Mouse (Mus musculus) heart, postnatal 0 days (tissue): ENCODE measurements around the gene Mri1. TPM values are rescaled to one million over a fixed set of nuclear protein-coding genes. Genes with fewer than 3 reads are reported as not detected.

Experiments used
- ATAC-seq: fragments of 200-750 bp; cut with Nextera tagmentation; 2 replicates; pipeline ENCODE4 v1.8.0; 2017; ENCODE audit warnings: low read depth, moderate number of reproducible peaks, moderate library complexity; ENCODE audit not compliant: insufficient read depth
- DNase-seq: peaks from one replicate; pipeline ENCODE4 v3.0.0-alpha.2; 2016; ENCODE audit warnings: low spot score
- H3K27ac ChIP-seq: fragments of 300-500 bp; sonication (generic); 2 replicates; pipeline ENCODE4 v1.5.1; 2014; ENCODE audit warnings: low read depth, mild to moderate bottlenecking
- H3K27me3 ChIP-seq: fragments of 300-500 bp; sonication (generic); 2 replicates; pipeline ENCODE4 v1.6.1; 2014; ENCODE audit warnings: low read length, mixed read lengths; ENCODE audit not compliant: control insufficient read depth, insufficient read depth
- H3K36me3 ChIP-seq: fragments of 300-500 bp; sonication (generic); replicated peaks from 2 replicates; pipeline ENCODE4 v1.6.1; 2014; ENCODE audit warnings: low read length, mixed read lengths; ENCODE audit not compliant: control insufficient read depth, insufficient read depth
- H3K4me1 ChIP-seq: fragments of 300-500 bp; sonication (generic); 2 replicates; pipeline ENCODE4 v1.6.1; 2014; ENCODE audit warnings: antibody characterized with exemption; ENCODE audit not compliant: control insufficient read depth, insufficient read depth
- H3K4me2 ChIP-seq: fragments of 300-500 bp; sonication (generic); 2 replicates; pipeline ENCODE4 v1.6.1; 2014; ENCODE audit warnings: low read depth, mild to moderate bottlenecking, low read length, moderate library complexity
- H3K4me3 ChIP-seq: fragments of 300-500 bp; sonication (generic); 2 replicates; pipeline ENCODE4 v1.5.1; 2014; ENCODE audit warnings: low read depth, low read length
- H3K9ac ChIP-seq: fragments of 300-500 bp; sonication (generic); replicated peaks from 2 replicates; pipeline ENCODE4 v1.6.1; 2014; ENCODE audit warnings: low read depth, low read length, mixed read lengths
- H3K9me3 ChIP-seq: fragments of 300-500 bp; sonication (generic); replicated peaks from 2 replicates; pipeline ENCODE4 v1.6.1; 2016; ENCODE audit warnings: low read length; ENCODE audit not compliant: control insufficient read depth
- CTCF ChIP-seq: IDR thresholded peaks from 2 replicates; pipeline ENCODE4 v1.5.1; 2016; ENCODE audit warnings: antibody characterized with exemption, control low read depth, low read depth
- EP300 ChIP-seq: IDR thresholded peaks from 2 replicates; pipeline ENCODE4 v1.6.1; 2016; ENCODE audit warnings: antibody characterized with exemption, low read depth
- WGBS: fragments of 180-500 bp; shearing (Covaris S2); extraction: QIAGEN DNeasy Blood & Tissue Kit; methylation state at CpG from one replicate; pipeline ENCODE4 v1.1.7; 2014; 5-methylcytosine and 5-hydroxymethylcytosine counted together
- polyA plus RNA-seq: library from polyadenylated mRNA; unstranded; fragments of >200 nt; fragmentation: Nextera tagmentation; extraction: Ambion mirVana; gene quantifications from 2 replicates; pipeline ENCODE4 v1.2.1, GENCODE M21; 2015
- total RNA-seq: library from RNA; depleted of rRNA; stranded (reverse); fragments of >200 nt; gene quantifications from 2 replicates; pipeline ENCODE4 v1.2.3, GENCODE M21; 2014; ENCODE audit warnings: low replicate concordance

Gene Mri1
- total and polyA plus RNA-seq, 2 experiments from 2014 or later, result 25.8 to 39.2 TPM

DNA sequence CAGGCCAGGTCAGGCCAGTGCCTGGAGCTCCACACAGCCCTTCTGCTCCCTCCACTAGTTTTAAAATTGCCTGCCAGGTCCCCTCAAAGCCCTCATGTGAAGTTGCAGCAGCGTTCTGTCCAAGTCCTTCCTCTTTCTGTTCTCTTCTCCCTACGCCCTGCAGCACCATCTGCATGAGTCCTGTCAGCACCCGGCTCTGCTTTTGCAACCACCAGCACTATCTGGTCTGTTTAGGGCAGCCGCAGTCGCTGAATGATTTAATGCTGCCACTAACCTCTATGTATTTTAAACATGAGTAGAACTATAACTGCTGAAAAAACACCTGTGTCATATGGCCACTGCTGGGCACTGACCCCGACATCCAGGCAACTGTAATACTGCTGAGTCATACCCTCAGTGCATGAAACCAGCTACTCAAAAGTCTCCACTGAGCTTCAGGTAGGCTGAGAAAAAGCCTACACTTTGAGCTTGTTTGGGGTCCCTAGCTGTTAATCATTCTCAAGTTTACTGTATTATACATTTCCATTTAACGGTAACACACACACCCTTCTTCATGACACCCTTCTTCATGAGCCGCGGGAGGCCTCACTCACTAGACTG lies 34.5 kb downstream of the Mri1 start:
- WGBS, result 83% methylated on average over 9 of the region's 9 CpGs
- DNase-seq (no peak), ATAC-seq (no peak)
- Histone ChIP-seq H3K27ac (no peak overlapping the region), H3K36me3 (peaks cover 93% of the 10 kb centered on the region), H3K4me3 (no peak overlapping the region), H3K27me3 (no peaks in the 10 kb centered on the region), H3K9me3 (no peaks in the 10 kb centered on the region), H3K4me2 (no peak overlapping the region), H3K9ac (no peak overlapping the region), H3K4me1 (no peaks in the 10 kb centered on the region)
- TF ChIP-seq CTCF, result no peak
- no peak for TF ChIP-seq EP300

DNA sequence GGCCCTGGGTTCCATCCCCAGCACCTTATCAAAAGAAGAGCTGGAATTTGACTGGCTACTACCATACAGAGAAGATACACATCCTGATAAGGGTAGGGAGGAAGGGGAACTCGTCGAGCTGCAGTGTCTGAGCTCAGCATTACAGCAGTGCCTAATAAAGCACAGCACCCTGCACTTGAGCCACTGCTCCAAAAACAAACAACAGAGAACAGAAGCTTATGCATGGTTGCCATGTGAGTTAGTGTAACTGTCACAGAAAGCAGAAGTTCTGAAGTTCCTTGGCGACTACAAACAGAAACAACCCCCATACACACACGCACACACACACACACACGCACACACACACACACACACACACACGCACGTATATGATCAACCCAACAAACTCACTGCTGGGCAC lies 37.0 kb downstream of the Mri1 start:
- Histone ChIP-seq H3K9ac (no peak overlapping the region), H3K27ac (no peak overlapping the region), H3K4me3 (no peak overlapping the region), H3K4me1 (no peaks in the 10 kb centered on the region), H3K4me2 (no peak overlapping the region), H3K36me3 (peaks cover 93% of the 10 kb centered on the region), H3K27me3 (no peaks in the 10 kb centered on the region), H3K9me3 (no peaks in the 10 kb centered on the region)
- 70% methylated on average over 7 of the region's 7 CpGs for WGBS
- TF ChIP-seq EP300 (no peak), CTCF (no peak)
- DNase-seq (no peak), ATAC-seq (no peak)

DNA sequence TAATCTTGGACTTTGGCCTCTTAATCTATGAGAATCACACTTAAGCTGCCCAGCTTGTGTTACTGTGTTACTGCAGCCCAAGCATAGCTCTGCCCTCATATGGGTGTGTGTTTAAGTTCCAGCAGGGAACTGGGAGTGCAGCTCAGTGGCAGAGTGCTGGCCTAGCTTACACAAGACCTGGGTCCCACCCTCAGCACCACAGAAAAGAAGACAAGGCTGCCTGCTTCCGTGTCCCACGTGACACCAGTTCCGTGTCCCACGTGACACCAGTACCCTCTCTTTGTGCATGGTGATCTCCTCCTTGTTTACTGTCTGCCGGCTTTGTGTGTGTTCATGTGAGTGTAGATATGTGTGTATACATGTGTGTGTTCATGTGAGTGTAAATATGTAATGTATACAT lies 39.0 kb downstream of the Mri1 start:
- Histone ChIP-seq H3K36me3 (peaks cover 90% of the 10 kb centered on the region), H3K4me1 (no peaks in the 10 kb centered on the region), H3K4me2 (no peak overlapping the region), H3K9me3 (no peaks in the 10 kb centered on the region), H3K27me3 (no peaks in the 10 kb centered on the region), H3K27ac (no peak overlapping the region), H3K9ac (no peak overlapping the region), H3K4me3 (no peak overlapping the region)
- WGBS, result 87% methylated on average over 5 of the region's 5 CpGs
- no peak for DNase-seq
- TF ChIP-seq CTCF (no peak), EP300 (no peak)
- no peak for ATAC-seq

DNA sequence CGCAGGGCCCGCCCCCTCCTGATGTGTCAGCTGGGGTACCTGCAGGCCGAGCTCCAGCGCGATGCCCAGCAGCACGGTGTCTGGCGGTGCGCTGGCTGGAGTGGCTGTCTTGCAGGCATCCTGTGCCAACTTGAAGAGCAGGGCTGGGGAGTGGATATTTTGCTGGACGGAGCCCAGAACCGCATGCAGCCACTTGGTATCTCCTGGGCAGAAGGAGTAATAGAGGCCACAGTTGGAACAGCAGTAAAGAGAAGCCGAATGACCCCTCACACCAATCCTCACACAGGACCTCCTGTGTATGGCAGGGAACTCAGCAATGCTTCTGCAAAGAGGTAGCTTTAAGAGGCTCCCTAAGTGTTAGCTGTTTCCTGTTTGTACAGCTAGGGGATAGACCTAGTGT lies 39.9 kb downstream of the Mri1 start:
- TF ChIP-seq EP300 (no peak), CTCF (no peak)
- 92% methylated on average over 11 of the region's 11 CpGs for WGBS
- DNase-seq (no peak), ATAC-seq (no peak)
- H3K9me3 ChIP-seq, result no peaks in the 10 kb centered on the region
- no peak overlapping the region for H3K4me2 ChIP-seq
- no peak overlapping the region for H3K9ac ChIP-seq
- H3K4me1 ChIP-seq, result no peaks in the 10 kb centered on the region
- no peak overlapping the region for H3K27ac ChIP-seq
- peaks cover 90% of the 10 kb centered on the region for H3K36me3 ChIP-seq
- no peak overlapping the region for H3K4me3 ChIP-seq
- no peaks in the 10 kb centered on the region for H3K27me3 ChIP-seq

DNA sequence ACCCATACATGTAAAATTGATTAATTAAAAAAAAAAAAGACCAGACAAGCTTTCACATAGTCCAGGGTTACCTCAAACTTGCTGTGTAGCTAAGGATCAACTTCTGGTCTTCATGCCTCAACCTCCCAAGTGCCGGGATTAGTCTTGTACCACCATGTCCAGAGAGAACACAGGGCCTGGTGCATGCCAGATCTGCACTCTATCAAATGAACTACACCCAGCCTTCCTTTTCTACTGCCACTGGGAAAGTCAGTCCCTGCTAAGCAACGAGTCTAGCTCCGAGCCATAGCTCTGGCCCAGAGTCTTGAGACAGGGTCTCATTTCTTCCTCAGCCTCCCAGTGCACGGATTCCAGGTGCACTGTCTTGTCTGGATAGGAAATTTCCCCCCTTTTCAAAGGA lies 43.8 kb downstream of the Mri1 start:
- H3K9ac ChIP-seq, result no peak overlapping the region
- DNase-seq, result no peak
- 82% methylated on average over 4 of the region's 4 CpGs for WGBS

More for the DNA sequence above, 43.8 kb downstream of the Mri1 start:
- Histone ChIP-seq H3K36me3 (peaks cover 88% of the 10 kb centered on the region), H3K9me3 (no peaks in the 10 kb centered on the region), H3K4me2 (no peak overlapping the region), H3K4me3 (no peak overlapping the region), H3K27ac (no peak overlapping the region), H3K4me1 (peaks cover 12% of the 10 kb centered on the region; the same call in 1 of the 2 replicates), H3K27me3 (no peaks in the 10 kb centered on the region)
- TF ChIP-seq EP300 (no peak), CTCF (no peak)
- no peak for ATAC-seq
